Mouse (Mus musculus) v-Abl transformed pro-B cells (cell line): ENCODE measurements around the gene Hunk.

Source experiments
- in situ Hi-C, 2 experiments: fragments of 400-800 bp; cut with MboI; formaldehyde crosslinking; loops; one replicate each; pipeline ENCODE4 v1.15.1; 2025; ENCODE audit not compliant: unreplicated experiment in 2 of 2

The Hunk gene

GRCm38 (mm10) chr16:90389103-90389750 is 3.4 kb downstream of the Hunk start:
- in situ Hi-C loops: no loop called here

GRCm38 (mm10) chr16:90390731-90391130 is 4.9 kb downstream of the Hunk start:
- in situ Hi-C loops: no loop called here

- in situ Hi-C loops: no loop called here
These were observed 8.9 kb downstream of the Hunk start for GRCm38 (mm10) chr16:90394761-90395160.

- in situ Hi-C loops: no loop called here
These were observed 10.3 kb downstream of the Hunk start for GRCm38 (mm10) chr16:90395996-90396556.

GRCm38 (mm10) chr16:90396882-90397281 is 11.1 kb downstream of the Hunk start:
- in situ Hi-C loops: no loop called here

- in situ Hi-C loops: no loop called here
These were observed 14.5 kb downstream of the Hunk start for GRCm38 (mm10) chr16:90400314-90400713.

GRCm38 (mm10) chr16:90400906-90401666 is 15.3 kb downstream of the Hunk start:
- in situ Hi-C loops: no loop called here

- in situ Hi-C loops: no loop called here
These were observed 16.5 kb downstream of the Hunk start for GRCm38 (mm10) chr16:90402292-90402691.

GRCm38 (mm10) chr16:90405195-90405594 is 19.4 kb downstream of the Hunk start:
- in situ Hi-C loops: no loop called here

GRCm38 (mm10) chr16:90405599-90405998 is 19.8 kb downstream of the Hunk start:
- in situ Hi-C loops: no loop called here

GRCm38 (mm10) chr16:90407541-90408289 is 21.9 kb downstream of the Hunk start:
- in situ Hi-C loops: no loop called here

- in situ Hi-C loops: no loop called here
These were observed 26.6 kb downstream of the Hunk start for GRCm38 (mm10) chr16:90412096-90413082.

GRCm38 (mm10) chr16:90416621-90417020 is 30.8 kb downstream of the Hunk start:
- in situ Hi-C loops: no loop called here

- in situ Hi-C loops: no loop called here
These were observed 32.8 kb downstream of the Hunk start for GRCm38 (mm10) chr16:90418661-90419060.

GRCm38 (mm10) chr16:90421145-90421544 is 35.3 kb downstream of the Hunk start:
- in situ Hi-C loops: no loop called here

- in situ Hi-C loops: no loop called here
These were observed 35.7 kb downstream of the Hunk start for GRCm38 (mm10) chr16:90421551-90421950.

- in situ Hi-C loops: no loop called here
These were observed 36.3 kb downstream of the Hunk start for GRCm38 (mm10) chr16:90422108-90422529.

- in situ Hi-C loops: no loop called here
These were observed 38.1 kb downstream of the Hunk start for GRCm38 (mm10) chr16:90423898-90424297.

GRCm38 (mm10) chr16:90424391-90424790 is 38.6 kb downstream of the Hunk start:
- in situ Hi-C loops: no loop called here

- in situ Hi-C loops: no loop called here
These were observed 40.4 kb downstream of the Hunk start for GRCm38 (mm10) chr16:90426234-90426633.
